Mouse (Mus musculus) A20 (cell line): ENCODE measurements around the gene Bcl6.

Source experiments
- DNase-seq: peaks from one replicate; pipeline ENCODE4 v3.0.0-alpha.2; 2011; ENCODE audit warnings: low read depth, low spot score

Bcl6 gene

GRCm38 (mm10) chr16:23991170-23991569 is 2.5 kb upstream of the Bcl6 start:
- peak; percentile 95 for DNase-seq

DNA sequence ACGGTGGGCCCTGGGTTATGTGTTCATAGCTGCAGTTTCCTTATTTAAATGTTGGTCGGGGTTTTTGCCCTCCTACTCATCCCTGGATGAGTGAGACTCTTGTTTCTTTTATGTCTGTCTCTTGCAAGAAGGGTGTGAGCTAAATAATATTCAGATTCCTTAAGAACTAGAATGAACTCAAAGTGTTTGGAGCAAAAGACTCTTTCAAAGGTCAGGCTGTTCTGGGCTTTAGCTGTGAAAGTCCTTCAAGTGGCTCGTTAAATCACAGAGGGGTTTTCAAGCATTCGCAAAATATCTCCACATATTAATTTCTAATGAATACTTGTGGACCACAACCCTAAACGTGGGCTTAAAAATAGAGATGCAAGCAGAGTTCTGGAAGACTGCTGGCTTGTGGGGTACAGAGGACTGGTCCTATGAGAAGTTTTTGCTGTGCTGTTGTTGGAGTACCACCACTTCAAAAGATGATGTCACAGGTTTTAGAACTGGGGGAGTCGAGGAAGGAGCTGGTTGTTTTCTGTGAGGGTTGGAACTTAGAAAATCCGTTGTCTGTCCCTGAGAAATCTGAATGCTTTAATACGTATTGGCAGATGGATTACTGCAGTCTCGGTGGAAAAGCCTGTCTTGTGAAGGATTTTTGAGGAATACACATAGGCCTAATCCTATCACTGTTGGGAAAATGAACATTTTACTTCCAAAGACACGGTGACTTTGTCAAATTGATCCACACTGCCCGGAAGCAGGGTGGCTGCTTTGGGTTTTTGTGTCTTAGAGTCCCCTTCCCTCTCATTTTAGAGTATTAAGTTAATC is 1.7 kb upstream of the Bcl6 start:
- DNase-seq = peak; percentile 77

DNA sequence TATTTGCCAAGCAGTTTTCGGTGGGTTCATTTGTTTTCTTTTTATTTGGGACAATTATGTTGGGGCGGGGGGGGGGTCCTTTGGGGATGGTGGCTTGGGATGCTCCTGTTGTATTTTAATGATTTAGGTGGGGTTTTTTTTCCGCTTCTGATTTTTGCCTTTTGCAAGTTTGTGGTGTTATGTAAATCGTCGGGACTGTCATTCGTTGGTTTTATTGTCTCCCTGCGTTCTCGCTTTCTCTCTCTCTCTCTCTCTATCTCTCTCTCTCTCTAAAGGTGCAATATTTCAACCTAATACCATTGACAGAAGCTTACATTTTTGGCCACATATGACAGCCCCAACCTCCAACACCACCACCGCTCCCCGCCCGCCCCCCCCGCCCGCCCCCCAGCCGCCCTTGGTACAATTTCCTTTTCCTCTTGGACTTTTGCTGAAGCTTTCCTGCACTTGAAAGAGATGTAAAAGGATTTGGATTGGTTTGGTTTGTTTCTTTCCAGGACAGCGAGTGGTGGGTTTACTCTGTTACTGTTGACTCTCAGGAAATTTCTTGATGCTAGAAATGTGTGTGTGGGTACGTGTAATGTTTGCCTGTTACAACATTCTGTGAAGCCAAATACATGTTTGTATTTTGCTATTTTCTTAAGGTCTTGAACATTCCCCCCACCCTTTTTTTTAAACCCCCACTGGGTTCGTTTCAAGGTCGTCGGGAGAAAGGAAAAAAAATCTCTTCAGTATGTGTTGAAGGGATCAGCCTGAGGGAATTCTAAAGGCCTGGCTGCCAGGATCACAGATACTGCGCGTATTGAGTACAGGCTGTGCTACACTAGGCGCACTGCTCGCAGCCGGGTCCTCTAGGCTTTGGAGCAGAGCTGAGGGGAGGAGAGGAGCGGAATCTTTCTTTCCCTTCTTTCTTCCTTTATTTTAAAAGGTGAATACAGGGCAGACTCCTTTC is 833 bp upstream of the Bcl6 start:
- peak; percentile 75 for DNase-seq

DNA sequence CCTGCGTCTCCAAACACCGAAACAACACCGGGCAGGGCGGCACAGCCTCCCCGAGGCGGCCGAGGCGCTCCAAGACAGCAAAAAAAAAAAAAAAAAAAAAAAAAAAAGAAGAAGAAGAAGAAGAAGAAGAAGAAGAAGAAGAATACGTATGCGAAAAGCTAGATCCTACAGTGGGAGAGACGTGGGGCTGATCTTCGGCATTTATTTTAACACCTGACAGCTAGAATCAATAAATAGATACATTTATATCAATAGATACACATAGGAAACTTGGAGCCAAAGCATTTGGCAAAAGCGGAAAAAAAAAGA is 541 bp downstream of the Bcl6 start:
- no peak for DNase-seq

GRCm38 (mm10) chr16:23987341-23988156 is 1.1 kb downstream of the Bcl6 start:
- DNase-seq = peak; percentile 49

- DNase-seq = peak; percentile 64
These were observed 1.8 kb downstream of the Bcl6 start for GRCm38 (mm10) chr16:23986871-23987270.

- peak; percentile 80 for DNase-seq
These were observed 2.5 kb downstream of the Bcl6 start for GRCm38 (mm10) chr16:23986176-23986575.

- DNase-seq = peak; percentile 84
These were observed 3.2 kb downstream of the Bcl6 start for GRCm38 (mm10) chr16:23985467-23985861.

DNA sequence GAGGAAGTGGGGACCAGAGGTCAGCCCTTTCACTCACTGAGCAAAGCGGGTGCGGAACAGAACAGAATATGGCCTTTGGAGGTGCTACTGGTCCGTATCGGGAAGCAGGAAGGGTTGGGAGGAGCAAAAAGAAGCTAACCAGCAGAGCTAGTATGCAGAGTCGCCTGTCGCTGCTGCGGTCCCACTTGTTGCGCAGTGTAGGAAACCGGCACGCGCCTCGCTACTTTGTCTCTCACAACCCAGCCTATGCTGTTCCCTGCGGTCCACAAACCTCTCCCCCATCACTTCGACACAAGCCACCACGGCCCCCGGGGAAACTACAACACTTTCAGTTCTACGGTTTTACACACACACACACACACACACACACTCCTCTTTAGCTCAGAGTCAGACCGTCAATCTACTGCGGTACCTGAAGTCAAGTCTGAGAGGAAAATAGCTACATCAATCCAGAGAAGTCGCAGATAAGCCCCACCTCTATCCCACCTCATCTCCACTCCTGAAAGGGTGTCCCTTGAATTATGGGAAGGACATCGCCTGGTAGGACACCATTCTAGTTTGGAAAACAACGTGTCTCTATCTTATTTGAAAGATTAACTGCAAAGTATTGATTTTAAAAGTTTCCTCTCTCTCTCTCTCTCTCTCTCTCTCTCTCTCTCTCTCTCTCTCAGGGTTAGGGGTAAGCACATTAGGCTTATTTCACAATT is 3.7 kb downstream of the Bcl6 start:
- peak; percentile 82 for DNase-seq

GRCm38 (mm10) chr16:23984183-23984582 is 4.5 kb downstream of the Bcl6 start:
- DNase-seq = peak; percentile 91

GRCm38 (mm10) chr16:23982891-23983588 is 5.6 kb downstream of the Bcl6 start:
- DNase-seq = peak; percentile 16

DNA sequence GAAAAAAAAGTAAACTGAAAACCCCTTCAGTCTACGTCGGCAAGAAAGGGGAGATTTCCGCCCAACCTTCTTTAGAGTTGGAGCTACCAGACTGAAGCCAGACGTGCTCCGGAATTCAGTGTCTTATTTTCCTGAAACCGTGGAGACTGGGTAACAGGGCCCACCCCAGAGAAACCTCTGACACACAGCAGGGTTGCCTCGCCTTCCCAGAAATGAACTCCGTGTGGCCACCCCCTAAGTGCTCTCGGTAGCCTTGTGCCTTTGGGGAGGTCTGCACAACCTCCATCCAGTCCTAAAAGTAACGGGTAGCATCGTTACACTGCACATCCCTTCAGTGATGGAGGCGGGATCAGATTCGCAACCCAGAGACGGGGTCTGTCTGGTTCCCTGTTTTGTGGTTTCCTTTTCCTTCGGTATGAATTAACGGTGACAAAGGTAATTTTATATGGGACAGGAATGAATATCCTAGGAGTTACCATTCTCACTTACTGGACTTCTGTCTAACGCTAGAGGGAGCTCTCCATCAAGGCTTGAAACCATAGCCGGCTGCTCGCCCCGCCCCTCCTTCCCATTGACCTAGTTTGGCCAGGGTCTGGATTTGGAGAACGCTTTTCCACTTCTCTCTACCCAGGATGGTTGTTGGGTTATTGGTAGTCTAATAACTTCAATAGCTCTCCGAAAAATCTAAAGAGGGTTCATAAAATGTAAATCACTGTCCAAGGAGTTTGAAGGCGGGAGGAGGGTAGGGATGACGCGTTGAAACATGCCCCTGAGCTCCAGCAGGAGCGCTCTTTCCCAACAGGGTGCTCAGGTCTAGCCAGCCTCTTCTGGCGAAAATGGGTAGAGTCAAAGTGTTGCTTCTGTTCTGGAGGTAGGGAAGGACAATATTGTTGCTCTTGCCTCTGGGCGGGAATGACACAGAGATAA is 6.5 kb downstream of the Bcl6 start:
- DNase-seq = peak; percentile 31

- no peak for DNase-seq
These were observed 7.5 kb downstream of the Bcl6 start for GRCm38 (mm10) chr16:23980991-23981720.

- peak; percentile 16 for DNase-seq
These were observed 8.3 kb downstream of the Bcl6 start for GRCm38 (mm10) chr16:23980201-23980870.

GRCm38 (mm10) chr16:23979446-23979845 is 9.2 kb downstream of the Bcl6 start:
- peak; percentile 4 for DNase-seq

DNA sequence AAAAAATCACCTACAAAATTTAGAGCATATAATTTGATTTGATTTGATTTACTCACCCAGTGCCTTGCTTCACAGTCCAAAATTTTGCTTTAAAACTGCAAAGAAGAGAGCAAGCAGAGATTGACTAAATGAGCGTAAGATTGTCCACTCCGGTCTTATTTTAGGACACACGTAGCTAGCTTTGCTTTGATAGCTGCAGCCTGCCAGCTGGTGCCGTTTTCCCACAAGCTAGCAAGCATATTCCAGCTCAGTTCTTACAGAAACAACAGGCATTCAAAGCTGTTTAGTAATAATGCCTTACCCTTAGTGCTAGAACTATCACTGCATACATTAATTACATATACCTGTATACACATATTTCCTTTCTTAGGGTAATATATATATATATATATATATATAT is 10.2 kb downstream of the Bcl6 start:
- DNase-seq = no peak

DNA sequence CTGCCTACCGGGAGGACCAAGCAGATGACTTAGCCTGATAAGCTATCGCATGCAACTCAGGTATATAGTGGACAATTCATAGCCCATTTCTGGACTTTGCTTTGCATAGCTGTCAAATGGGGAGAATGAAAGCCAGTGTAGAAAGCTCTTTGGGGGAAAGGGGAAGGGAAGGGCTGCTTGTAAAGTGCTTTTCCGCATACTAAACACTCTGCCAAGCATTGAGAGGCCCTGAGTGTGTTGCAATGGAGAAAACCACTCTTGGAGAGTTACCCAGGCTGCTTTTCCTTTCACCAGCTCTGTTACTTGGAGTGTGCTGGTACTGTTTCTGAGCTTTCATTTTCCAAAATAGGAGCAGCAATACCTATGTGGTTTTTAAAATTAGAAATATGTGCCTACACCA is 10.9 kb downstream of the Bcl6 start:
- DNase-seq = no peak

DNA sequence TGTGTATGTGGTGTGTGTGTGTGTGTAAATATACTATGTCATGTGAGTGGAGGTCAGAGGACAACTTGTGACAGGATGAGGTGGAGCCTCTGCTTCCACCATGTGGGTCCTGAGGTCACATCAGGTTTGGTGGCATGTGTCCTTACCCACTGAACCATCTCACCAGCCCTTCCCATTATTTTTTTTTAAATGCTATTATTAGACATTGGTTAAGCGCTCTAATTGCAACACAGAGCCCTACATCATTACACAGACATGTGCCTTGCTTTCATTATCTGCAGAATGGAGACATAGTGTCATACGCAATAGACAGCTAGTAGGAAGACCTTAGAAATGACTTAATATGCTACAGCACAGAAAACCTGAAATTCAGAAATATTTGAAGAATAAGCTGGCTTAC is 12.5 kb downstream of the Bcl6 start:
- DNase-seq = no peak
